Mouse (Mus musculus) cerebellum, adult 9-11 months (tissue): ENCODE results near the gene Plcl2.
"Not testable (repeated sequence)": the region's sequence is repeated elsewhere in the genome, so short reads cannot be mapped to it uniquely, and the experiment has no call there.

Experiments used
- DNase-seq: peaks from one replicate; pipeline ENCODE4 v3.0.0; 2022

The Plcl2 gene

GRCm38 (mm10) chr17:50678748-50679147, 169.5 kb downstream of the Plcl2 start:
- DNase-seq: no peak

- DNase-seq: no peak
These were observed 170.7 kb downstream of the Plcl2 start for GRCm38 (mm10) chr17:50679613-50680534.

GRCm38 (mm10) chr17:50682696-50683095, 173.5 kb downstream of the Plcl2 start:
- no peak for DNase-seq

- no peak for DNase-seq
These were observed 175.9 kb downstream of the Plcl2 start for GRCm38 (mm10) chr17:50684960-50685645.

- DNase-seq: no peak
These were observed 178.5 kb downstream of the Plcl2 start for GRCm38 (mm10) chr17:50687670-50688069.

GRCm38 (mm10) chr17:50688135-50688534, 178.9 kb downstream of the Plcl2 start:
- DNase-seq: peak; percentile 84

GRCm38 (mm10) chr17:50698410-50698809, 189.2 kb downstream of the Plcl2 start:
- not testable (repeated sequence) for DNase-seq

- DNase-seq: no peak
These were observed 201.5 kb downstream of the Plcl2 start for GRCm38 (mm10) chr17:50710497-50711222.

- DNase-seq: no peak
These were observed 208.4 kb downstream of the Plcl2 start for GRCm38 (mm10) chr17:50717586-50717985.

GRCm38 (mm10) chr17:50724376-50724775, 215.2 kb downstream of the Plcl2 start:
- no peak for DNase-seq

- no peak for DNase-seq
These were observed 217.1 kb downstream of the Plcl2 start for GRCm38 (mm10) chr17:50726265-50726664.

- no peak for DNase-seq
These were observed 219.8 kb downstream of the Plcl2 start for GRCm38 (mm10) chr17:50729031-50729430.

GRCm38 (mm10) chr17:50729577-50729976, 220.4 kb downstream of the Plcl2 start:
- no peak for DNase-seq

- DNase-seq: no peak
These were observed 221.7 kb downstream of the Plcl2 start for GRCm38 (mm10) chr17:50730896-50731295.

- DNase-seq: no peak
These were observed 222.7 kb downstream of the Plcl2 start for GRCm38 (mm10) chr17:50731876-50732275.

- peak; percentile 36 for DNase-seq
These were observed 224.2 kb downstream of the Plcl2 start for GRCm38 (mm10) chr17:50733390-50733789.

GRCm38 (mm10) chr17:50734781-50735180, 225.6 kb downstream of the Plcl2 start:
- no peak for DNase-seq

- DNase-seq: no peak
These were observed 226.3 kb downstream of the Plcl2 start for GRCm38 (mm10) chr17:50735382-50735954.

- peak; percentile 49 for DNase-seq
These were observed 226.8 kb downstream of the Plcl2 start for GRCm38 (mm10) chr17:50735955-50736533.

GRCm38 (mm10) chr17:50737068-50737467, 227.9 kb downstream of the Plcl2 start:
- DNase-seq: peak; percentile 30
